15 mouse cellular contexts compared by ENCODE assay signal in genomic region chr10:117425907-117426614, GRCm38 (mm10). TPM values are rescaled to one million over a fixed set of nuclear protein-coding genes. Genes with fewer than 3 reads are reported as not detected.
A peak's percentile ranks its signal among the peaks of the same experiment; 100 is the strongest.
DNase-seq lines count a peak whose midpoint lies in the region; ATAC-seq lines count a peak whose summit lies in the region.
"Had no signal": no experiment of that assay in that cellular context is flagged by ENCODE, and none has a peak within 500 bp of the region (broad histone marks: within the 10 kb centered on the region; RNA-seq: fewer than 3 reads in every experiment).

No protein-coding gene starts in this region.

- no peak overlapping the region for H3K4me3 ChIP-seq in forebrain, embryonic 15.5 days
- H3K4me3 ChIP-seq in midbrain, embryonic 10.5 days, result no peak overlapping the region
- H3K4me3 ChIP-seq: erythroblast, embryonic 14.5 days; heart, adult 2 months; liver, embryonic 15.5 days had no signal

- H3K36me3 ChIP-seq in forebrain, embryonic 15.5 days, result no peaks in the 10 kb centered on the region
- no peaks in the 10 kb centered on the region for H3K36me3 ChIP-seq in midbrain, embryonic 10.5 days
- H3K36me3 ChIP-seq: liver, embryonic 15.5 days had no signal

- 24% methylated on average over 11 of the region's 11 CpGs for WGBS in forebrain, embryonic 15.5 days
- WGBS in midbrain, embryonic 10.5 days, result 34% methylated on average over 11 of the region's 11 CpGs

- peaks cover 9% of the 10 kb centered on the region for H3K4me1 ChIP-seq in forebrain, embryonic 15.5 days
- peaks cover 16% of the 10 kb centered on the region for H3K4me1 ChIP-seq in midbrain, embryonic 10.5 days
- H3K4me1 ChIP-seq: liver, embryonic 15.5 days had no signal

- H3K27ac ChIP-seq in forebrain, embryonic 15.5 days (replicated peaks), result peak overlapping the region; percentile 36; the same call in 1 of the 2 replicates
- no peak overlapping the region for H3K27ac ChIP-seq in midbrain, embryonic 10.5 days (replicated peaks)
- H3K27ac ChIP-seq: heart, adult 2 months; liver, embryonic 15.5 days had no signal

- H3K9ac ChIP-seq in forebrain, embryonic 15.5 days (replicated peaks), result no peak overlapping the region
- H3K9ac ChIP-seq: liver, embryonic 15.5 days had no signal

- intact Hi-C loops in left cerebral cortex, postnatal 25 days (cut with DNase I), result no loop called here

- DNase-seq in left cerebral cortex, postnatal 25 days (ENCODE audit: low spot score in 2 of 2), result peak; percentile 25 to 33
- DNase-seq in left cerebral cortex, adult 8-10 months (ENCODE audit: low spot score in 2 of 2), result no peak
- DNase-seq in midbrain, embryonic 10.5 days (ENCODE audit: low spot score), result peak; percentile 65
- no peak for DNase-seq in urinary bladder, postnatal 4 days (ENCODE audit: low spot score in 2 of 2)
- no peak for DNase-seq in ovary, postnatal 14 days (ENCODE audit: low spot score)
- no peak for DNase-seq in testis, postnatal 14 days (ENCODE audit: low spot score)
- DNase-seq: cerebellum, postnatal 25 days; heart, adult 2 months; heart, postnatal 36 days; thymus, adult 2 months had no signal

- no peaks in the 10 kb centered on the region for H3K27me3 ChIP-seq in forebrain, embryonic 15.5 days
- H3K27me3 ChIP-seq in midbrain, embryonic 10.5 days (ENCODE audit: low read depth, poor library complexity, severe bottlenecking), result peaks cover 24% of the 10 kb centered on the region
- H3K27me3 ChIP-seq: liver, embryonic 15.5 days had no signal

- 0 out of 2 replicates have a peak overlapping the region, but pooled peaks have one; percentile 11 for H3K4me2 ChIP-seq in forebrain, embryonic 15.5 days (replicated peaks)
- H3K4me2 ChIP-seq: liver, embryonic 15.5 days had no signal

- no peaks in the 10 kb centered on the region for H3K9me3 ChIP-seq in forebrain, embryonic 15.5 days
- no peaks in the 10 kb centered on the region for H3K9me3 ChIP-seq in midbrain, embryonic 10.5 days (replicated peaks)
- H3K9me3 ChIP-seq: liver, embryonic 15.5 days had no signal

- peak; percentile 87 for ATAC-seq in forebrain, embryonic 15.5 days (replicated peaks)
- no peak for ATAC-seq in monocyte, adult 5-6 weeks (replicated peaks; ENCODE audit: insufficient number of reproducible peaks, low FRiP score, low TSS enrichment, poor library complexity, severe bottlenecking)
- ATAC-seq: Patski had no signal

RNA-seq across cellular contexts. Expression of gene Cpsf6, which starts 46.2 kb away (rescaled TPM):
- total RNA-seq in left cerebral cortex, postnatal 25 days (2021), result 100 to 1,000 TPM; 106 to 109 TPM
- total RNA-seq in left cerebral cortex, adult 8-10 months (2022), result 100 to 1,000 TPM in 2 of 4 experiments, 10 to 100 TPM in 2; 86.2 to 103 (median 96.1) TPM
- polyA plus RNA-seq in forebrain, embryonic 15.5 days (2015; fragmentation: Nextera tagmentation; extraction: Ambion mirVana), result 201 and 205 TPM in 2 replicates
- polyA plus RNA-seq in midbrain, embryonic 10.5 days (2016; fragmentation: Nextera tagmentation; extraction: Ambion mirVana), result 222 and 239 TPM in 2 replicates
- total RNA-seq in monocyte, adult 5-6 weeks (2017), result 73.2 to 128 TPM (median 73.7 TPM) in 3 replicates

Comparison
In these comparisons a context has a peak if more than half of its experiments do, and no peak if none do; other contexts are left out.
1. DNase-seq: peak in left cerebral cortex, postnatal 25 days (2 of 2) and midbrain, embryonic 10.5 days (single experiment); none in left cerebral cortex, adult 8-10 months (0 of 2), urinary bladder, postnatal 4 days (0 of 2), ovary, postnatal 14 days (single experiment) and testis, postnatal 14 days (single experiment).